9 mouse cellular contexts compared by ENCODE assay signal in genomic region chr7:99304949-99305372, GRCm38 (mm10). TPM values are rescaled to one million over a fixed set of nuclear protein-coding genes. Genes with fewer than 3 reads are reported as not detected.
DNase-seq lines count a peak whose midpoint lies in the region; ATAC-seq lines count a peak whose summit lies in the region.
"Had no signal": no experiment of that assay in that cellular context is flagged by ENCODE, and none has a peak within 500 bp of the region (broad histone marks: within the 10 kb centered on the region; RNA-seq: fewer than 3 reads in every experiment).

No protein-coding gene starts in this region.

- H3K27me3 ChIP-seq in heart, embryonic 12.5 days (replicated peaks), result no peaks in the 10 kb centered on the region
- no peaks in the 10 kb centered on the region for H3K27me3 ChIP-seq in intestine, embryonic 16.5 days (replicated peaks; ENCODE audit: control insufficient read depth, insufficient read depth, low read length)
- no peaks in the 10 kb centered on the region for H3K27me3 ChIP-seq in lung, embryonic 15.5 days
- H3K27me3 ChIP-seq: heart, embryonic 13.5 days had no signal

- no peak overlapping the region for H3K4me3 ChIP-seq in heart, embryonic 12.5 days
- no peak overlapping the region for H3K4me3 ChIP-seq in intestine, embryonic 16.5 days (ENCODE audit: low read length)
- H3K4me3 ChIP-seq in lung, embryonic 15.5 days, result no peak overlapping the region
- H3K4me3 ChIP-seq: heart, embryonic 13.5 days had no signal

- 59% methylated on average over 5 of the region's 5 CpGs for whole genome bisulfite sequencing in heart, embryonic 12.5 days
- 64% methylated on average over 5 of the region's 5 CpGs for WGBS in intestine, embryonic 16.5 days
- 30% methylated on average over 5 of the region's 5 CpGs for WGBS in lung, embryonic 15.5 days

- peak; percentile 80 to 85 for DNase-seq in heart, adult 18-20 months
- peak; percentile 76 for DNase-seq in cerebellum, adult 8-10 months
- peak; percentile 75 for DNase-seq in gastrocnemius, postnatal 10 days
- peak; percentile 31 for DNase-seq in right cerebral cortex, postnatal 25 days

- H3K9ac ChIP-seq in heart, embryonic 12.5 days, result no peak overlapping the region
- H3K9ac ChIP-seq in intestine, embryonic 16.5 days (ENCODE audit: low read depth, low read length), result no peak overlapping the region
- no peak overlapping the region for H3K9ac ChIP-seq in lung, embryonic 15.5 days

- ATAC-seq in heart, embryonic 12.5 days (ENCODE audit: insufficient number of reproducible peaks, low FRiP score), result no peak
- ATAC-seq in intestine, embryonic 16.5 days, result peak; percentile 46; the same call in 1 of the 2 replicates
- peak; percentile 56; the same call in 1 of the 2 replicates for ATAC-seq in lung, embryonic 15.5 days (ENCODE audit: borderline replicate concordance, extremely low read depth, low FRiP score, low TSS enrichment)
- no peak for ATAC-seq in CD4-positive, CD25-positive, alpha-beta regulatory T cell, adult 4 months

- H3K27ac ChIP-seq in heart, embryonic 12.5 days (ENCODE audit: poor library complexity, severe bottlenecking), result no peak overlapping the region
- H3K27ac ChIP-seq in intestine, embryonic 16.5 days (ENCODE audit: low read length), result no peak overlapping the region
- H3K27ac ChIP-seq in lung, embryonic 15.5 days, result no peak overlapping the region
- H3K27ac ChIP-seq: heart, embryonic 13.5 days had no signal

- H3K36me3 ChIP-seq in heart, embryonic 12.5 days, result no peaks in the 10 kb centered on the region
- no peaks in the 10 kb centered on the region for H3K36me3 ChIP-seq in intestine, embryonic 16.5 days (ENCODE audit: control insufficient read depth, insufficient read depth, low read length)
- no peaks in the 10 kb centered on the region for H3K36me3 ChIP-seq in lung, embryonic 15.5 days
- H3K36me3 ChIP-seq: heart, embryonic 13.5 days had no signal

- peaks cover 41% of the 10 kb centered on the region for H3K4me1 ChIP-seq in heart, embryonic 12.5 days (replicated peaks)
- no peaks in the 10 kb centered on the region for H3K4me1 ChIP-seq in intestine, embryonic 16.5 days (ENCODE audit: control insufficient read depth, insufficient read depth, low read length)
- peaks cover 17% of the 10 kb centered on the region; the same call in 1 of the 2 replicates for H3K4me1 ChIP-seq in lung, embryonic 15.5 days

- no peak overlapping the region for H3K4me2 ChIP-seq in heart, embryonic 12.5 days
- no peak overlapping the region for H3K4me2 ChIP-seq in intestine, embryonic 16.5 days (ENCODE audit: low read depth, low read length)
- H3K4me2 ChIP-seq in lung, embryonic 15.5 days, result no peak overlapping the region
- H3K4me2 ChIP-seq: heart, embryonic 13.5 days had no signal

- no peaks in the 10 kb centered on the region for H3K9me3 ChIP-seq in heart, embryonic 12.5 days (replicated peaks)
- no peaks in the 10 kb centered on the region for H3K9me3 ChIP-seq in intestine, embryonic 16.5 days (ENCODE audit: control insufficient read depth, low read length)
- no peaks in the 10 kb centered on the region for H3K9me3 ChIP-seq in lung, embryonic 15.5 days
- H3K9me3 ChIP-seq: heart, embryonic 13.5 days had no signal

RNA-seq across cellular contexts. Expression of gene Map6, which starts 37.7 kb away (rescaled TPM):
- 1 to 10 TPM; 3.7 to 5.1 TPM for total RNA-seq in heart, adult 18-20 months (2021)
- polyA plus RNA-seq in heart, embryonic 12.5 days (2016; fragmentation: Nextera tagmentation; extraction: Ambion mirVana), result 3.0 and 3.4 TPM in 2 replicates
- 1 to 10 TPM; 5.6 to 7.0 TPM for total RNA-seq in gastrocnemius, postnatal 10 days (2021)
- 3.5 and 4.2 TPM in 2 replicates for polyA plus RNA-seq in intestine, embryonic 16.5 days (2015; fragmentation: Nextera tagmentation; extraction: Ambion mirVana)
- 2.6 and 3.5 TPM in 2 replicates for polyA plus RNA-seq in lung, embryonic 15.5 days (2015; fragmentation: Nextera tagmentation; extraction: Ambion mirVana)
- 1 to 10 TPM; 2.4 to 4.5 TPM for polyA plus RNA-seq in CD4-positive, CD25-positive, alpha-beta regulatory T cell, adult 4 months (2017; shearing (Covaris generic))

RNA-seq across cellular contexts. Expression of gene Serpinh1, which starts 48.1 kb away (rescaled TPM):
- total RNA-seq in heart, adult 18-20 months (2021), result 100 to 1,000 TPM; 200 to 293 TPM
- polyA plus RNA-seq in heart, embryonic 12.5 days (2016; fragmentation: Nextera tagmentation; extraction: Ambion mirVana), result 1,302 and 1,316 TPM in 2 replicates
- total RNA-seq in gastrocnemius, postnatal 10 days (2021), result 100 to 1,000 TPM; 292 to 416 TPM
- 903 and 983 TPM in 2 replicates for polyA plus RNA-seq in intestine, embryonic 16.5 days (2015; fragmentation: Nextera tagmentation; extraction: Ambion mirVana)
- 1,817 and 1,834 TPM in 2 replicates for polyA plus RNA-seq in lung, embryonic 15.5 days (2015; fragmentation: Nextera tagmentation; extraction: Ambion mirVana)
- under 1 TPM in 1 of 2 experiments, not detected in 1; 0.15 TPM for polyA plus RNA-seq in CD4-positive, CD25-positive, alpha-beta regulatory T cell, adult 4 months (2017; shearing (Covaris generic))

Comparison
In these comparisons a context has a peak if more than half of its experiments do, and no peak if none do; other contexts are left out.
1. DNase-seq: peak in every context shown above with its lines; median percentile 82 in heart, adult 18-20 months; 76 in cerebellum, adult 8-10 months; 75 in gastrocnemius, postnatal 10 days; 31 in right cerebral cortex, postnatal 25 days.
2. ATAC-seq: peak in intestine, embryonic 16.5 days (single experiment) and lung, embryonic 15.5 days (single experiment); none in heart, embryonic 12.5 days (single experiment) and CD4-positive, CD25-positive, alpha-beta regulatory T cell, adult 4 months (single experiment).
3. RNA of gene Serpinh1, which starts 48.1 kb away (polyA plus RNA-seq): 1,817 to 1,834 TPM in lung, embryonic 15.5 days, 1,302 to 1,316 TPM in heart, embryonic 12.5 days and 903 to 983 TPM in intestine, embryonic 16.5 days; 0.15 TPM in CD4-positive, CD25-positive, alpha-beta regulatory T cell, adult 4 months; every median in the first group is over 100 times any median in the second.